Mouse (Mus musculus) kidney, adult 18-20 months (tissue): Measurements from ENCODE around the gene Tmem95.

Experiments used
- DNase-seq: peaks from one replicate; pipeline ENCODE4 v3.0.0; 2021

Tmem95 gene

GRCm38 (mm10) chr11:69910781-69911560, 33.2 kb upstream of the Tmem95 start:
- DNase-seq: peak; percentile 76

GRCm38 (mm10) chr11:69910177-69910576, 32.4 kb upstream of the Tmem95 start:
- DNase-seq: no peak

GRCm38 (mm10) chr11:69909174-69909573, 31.4 kb upstream of the Tmem95 start:
- DNase-seq: no peak

GRCm38 (mm10) chr11:69908645-69909044, 30.8 kb upstream of the Tmem95 start:
- DNase-seq: peak; percentile 90

GRCm38 (mm10) chr11:69904311-69904710, 26.5 kb upstream of the Tmem95 start:
- no peak for DNase-seq

GRCm38 (mm10) chr11:69902972-69903371, 25.2 kb upstream of the Tmem95 start:
- no peak for DNase-seq

- peak; percentile 55 for DNase-seq
Observed at GRCm38 (mm10) chr11:69901993-69902392, 24.2 kb upstream of the Tmem95 start.

GRCm38 (mm10) chr11:69901406-69901846, 23.6 kb upstream of the Tmem95 start:
- peak; percentile 93 for DNase-seq

GRCm38 (mm10) chr11:69900471-69901405, 22.9 kb upstream of the Tmem95 start, which contains the start of the genes 2810408A11Rik and Neurl4:
2810408A11Rik (minus strand) TSS chr11:69900987.
Neurl4 (plus strand) TSS chr11:69901072.
- peak; percentile 90 for DNase-seq

- no peak for DNase-seq
Observed at GRCm38 (mm10) chr11:69899870-69900269, 22.1 kb upstream of the Tmem95 start.

- no peak for DNase-seq
Observed at GRCm38 (mm10) chr11:69895291-69895690, 17.5 kb upstream of the Tmem95 start, which contains the start of gene Acap1. Acap1 (minus strand) TSS chr11:69895539.

GRCm38 (mm10) chr11:69894671-69895070, 16.9 kb upstream of the Tmem95 start:
- DNase-seq: no peak

GRCm38 (mm10) chr11:69891482-69891881, 13.7 kb upstream of the Tmem95 start:
- DNase-seq: no peak

- DNase-seq: peak; percentile 48
Observed at GRCm38 (mm10) chr11:69886907-69887635, 9.3 kb upstream of the Tmem95 start.

- DNase-seq: peak; percentile 26
Observed at GRCm38 (mm10) chr11:69884663-69885062, 6.8 kb upstream of the Tmem95 start.

- peak; percentile 41 for DNase-seq
Observed at GRCm38 (mm10) chr11:69884240-69884639, 6.4 kb upstream of the Tmem95 start.

- no peak for DNase-seq
Observed at GRCm38 (mm10) chr11:69883527-69884151, 5.8 kb upstream of the Tmem95 start.

GRCm38 (mm10) chr11:69883066-69883465, 5.2 kb upstream of the Tmem95 start:
- peak; percentile 38 for DNase-seq

- DNase-seq: no peak
Observed at GRCm38 (mm10) chr11:69881787-69882670, 4.2 kb upstream of the Tmem95 start.

- peak; percentile 93 for DNase-seq
Observed at GRCm38 (mm10) chr11:69880853-69881603, 3.2 kb upstream of the Tmem95 start, which contains the start of gene Kctd11. Kctd11 (minus strand) TSS chr11:69881406.
